Mouse (Mus musculus) liver, postnatal 0 days (tissue): ENCODE measurements around the gene Gnpda2.

Experiments used
- CTCF ChIP-seq: sonication (generic); IDR thresholded peaks from 2 replicates; pipeline ENCODE4 v1.5.1; 2016; ENCODE audit warnings: antibody characterized with exemption, low read depth
- EP300 ChIP-seq: IDR thresholded peaks from 2 replicates; pipeline ENCODE4 v1.6.1; 2016; ENCODE audit warnings: antibody characterized with exemption, low read depth, mild to moderate bottlenecking

- TF ChIP-seq EP300: no peak
- TF ChIP-seq CTCF: no peak
Measured at GRCm38 (mm10) chr5:69523944-69524343, 68.2 kb downstream of the Gnpda2 start.
